Mouse (Mus musculus) midbrain, embryonic 16.5 days (tissue): ENCODE data around the gene Arhgef40. TPM values are rescaled to one million over a fixed set of nuclear protein-coding genes. Genes with fewer than 3 reads are reported as not detected.

Source experiments
- ATAC-seq: fragments of 200-750 bp; cut with Nextera tagmentation; 2 replicates; pipeline ENCODE4 v1.8.0; 2017; ENCODE audit warnings: moderate TSS enrichment
- H3K27ac ChIP-seq: fragments of 300-500 bp; sonication (generic); 2 replicates; pipeline ENCODE4 v1.5.1; 2014; ENCODE audit warnings: mild to moderate bottlenecking, low read length, mixed read lengths
- H3K27me3 ChIP-seq: fragments of 300-500 bp; sonication (generic); 2 replicates; pipeline ENCODE4 v1.6.1; 2014; ENCODE audit warnings: low read depth, low read length, mixed read lengths; ENCODE audit not compliant: control insufficient read depth, insufficient read depth
- H3K36me3 ChIP-seq: fragments of 300-500 bp; sonication (generic); 2 replicates; pipeline ENCODE4 v1.6.1; 2014; ENCODE audit warnings: mild to moderate bottlenecking, low read length, moderate library complexity, mixed read lengths; ENCODE audit not compliant: control insufficient read depth, insufficient read depth
- H3K4me1 ChIP-seq: fragments of 300-500 bp; sonication (generic); 2 replicates; pipeline ENCODE4 v1.6.1; 2014; ENCODE audit warnings: mild to moderate bottlenecking, low read length, mixed read lengths; ENCODE audit not compliant: control insufficient read depth, insufficient read depth
- H3K4me2 ChIP-seq: fragments of 300-500 bp; sonication (generic); 2 replicates; pipeline ENCODE4 v1.6.1; 2014; ENCODE audit warnings: mild to moderate bottlenecking, low read length, mixed read lengths
- H3K4me3 ChIP-seq: fragments of 300-500 bp; sonication (generic); 2 replicates; pipeline ENCODE4 v1.5.1; 2014; ENCODE audit warnings: low read depth, mild to moderate bottlenecking, low read length, moderate library complexity, mixed read lengths
- H3K9ac ChIP-seq: fragments of 300-500 bp; sonication (generic); 2 replicates; pipeline ENCODE4 v1.6.1; 2014; ENCODE audit warnings: low read depth, low read length, mixed read lengths
- H3K9me3 ChIP-seq: fragments of 300-500 bp; sonication (generic); replicated peaks from 2 replicates; pipeline ENCODE4 v1.6.1; 2014; ENCODE audit warnings: mild to moderate bottlenecking, low read length, mixed read lengths; ENCODE audit not compliant: control insufficient read depth, poor library complexity, severe bottlenecking
- WGBS: fragments of 180-500 bp; shearing (Covaris S2); extraction: QIAGEN DNeasy Blood & Tissue Kit; methylation state at CpG from one replicate; pipeline ENCODE4 v1.1.7; 2014; 5-methylcytosine and 5-hydroxymethylcytosine counted together
- polyA plus RNA-seq: library from polyadenylated mRNA; unstranded; fragments of >200 nt; fragmentation: Nextera tagmentation; extraction: Ambion mirVana; gene quantifications from 2 replicates; pipeline ENCODE4 v1.2.1, GENCODE M21; 2015

Gene Arhgef40
- polyA plus RNA-seq, 1 experiment from 2014 or later = 78.0 TPM

DNA sequence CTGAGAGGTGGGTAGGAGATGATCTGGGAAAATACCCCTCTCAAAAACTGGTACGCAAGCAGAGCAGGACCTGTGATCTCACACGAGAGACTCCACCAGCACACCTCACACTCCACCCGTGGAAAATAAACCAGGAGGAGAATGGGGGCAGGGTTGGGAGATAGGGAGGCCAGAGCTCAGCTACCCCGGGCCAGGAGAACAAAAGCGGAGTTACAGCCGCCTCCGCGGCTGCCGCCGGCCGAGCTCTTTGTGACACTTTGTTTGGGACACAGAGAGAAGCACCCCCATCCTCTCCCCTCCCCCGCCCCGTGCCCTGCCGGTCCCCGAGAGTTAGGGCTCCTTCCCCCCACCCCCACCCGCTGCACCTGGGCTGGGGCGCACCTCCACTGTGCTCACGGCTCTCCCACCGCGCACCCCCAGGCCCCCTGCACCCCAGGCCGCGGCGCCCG, 29.3 kb downstream of the Arhgef40 start:
- Histone ChIP-seq H3K4me2 (peak overlapping the region; percentile 68), H3K27ac (peak overlapping the region; percentile 95), H3K4me1 (peaks cover 63% of the 10 kb centered on the region), H3K9me3 (no peaks in the 10 kb centered on the region), H3K9ac (peak overlapping the region; percentile 81), H3K36me3 (no peaks in the 10 kb centered on the region; the same call in 1 of the 2 replicates), H3K27me3 (no peaks in the 10 kb centered on the region), H3K4me3 (peak overlapping the region; percentile 64)
- ATAC-seq = peak; percentile 2; the same call in 1 of the 2 replicates
- 2% methylated on average over 19 of the region's 24 CpGs for WGBS

- H3K27ac ChIP-seq = peak overlapping the region; percentile 95
- H3K4me1 ChIP-seq = peaks cover 61% of the 10 kb centered on the region
- no peaks in the 10 kb centered on the region for H3K9me3 ChIP-seq
- H3K4me3 ChIP-seq = peak overlapping the region; percentile 64
- peak overlapping the region; percentile 81 for H3K9ac ChIP-seq
- H3K4me2 ChIP-seq = peak overlapping the region; percentile 68
- no peaks in the 10 kb centered on the region; the same call in 1 of the 2 replicates for H3K36me3 ChIP-seq
- 0% methylated on average over 2 of the region's 80 CpGs for WGBS
- ATAC-seq = no peak
- no peaks in the 10 kb centered on the region for H3K27me3 ChIP-seq
Measured at GRCm38 (mm10) chr14:52014271-52014760, 29.8 kb downstream of the Arhgef40 start.

GRCm38 (mm10) chr14:52014761-52015311, 30.3 kb downstream of the Arhgef40 start:
- no peak for ATAC-seq
- no peaks in the 10 kb centered on the region for H3K36me3 ChIP-seq
- H3K4me3 ChIP-seq = peak overlapping the region; percentile 64
- H3K9ac ChIP-seq = peak overlapping the region; percentile 81
- H3K9me3 ChIP-seq = no peaks in the 10 kb centered on the region
- H3K27ac ChIP-seq = peak overlapping the region; percentile 95
- H3K27me3 ChIP-seq = no peaks in the 10 kb centered on the region
- peaks cover 56% of the 10 kb centered on the region for H3K4me1 ChIP-seq
- H3K4me2 ChIP-seq = peak overlapping the region; percentile 68
- WGBS = under 1% methylated on average over 17 of the region's 28 CpGs

GRCm38 (mm10) chr14:52015445-52016100, 31.1 kb downstream of the Arhgef40 start, which contains the start of gene Tmem253:
Gene Tmem253, plus strand, starts transcription at chr14:52015658.
- H3K9me3 ChIP-seq = no peaks in the 10 kb centered on the region
- peak within 1 kb of the TSS; percentile 64 for H3K4me3 ChIP-seq
- ATAC-seq = no peak
- no peaks in the 10 kb centered on the region for H3K36me3 ChIP-seq
- H3K4me2 ChIP-seq = peak within 1 kb of the TSS; percentile 68
- peak within 1 kb of the TSS; percentile 95 for H3K27ac ChIP-seq
- peaks cover 49% of the 10 kb centered on the region for H3K4me1 ChIP-seq
- WGBS = 27% methylated on average over 6 of the region's 6 CpGs
- peak within 1 kb of the TSS; percentile 81 for H3K9ac ChIP-seq
- no peaks in the 10 kb centered on the region for H3K27me3 ChIP-seq

GRCm38 (mm10) chr14:52016625-52017405, 32.3 kb downstream of the Arhgef40 start:
- Histone ChIP-seq H3K9ac (no peak overlapping the region), H3K27ac (no peak overlapping the region), H3K4me3 (no peak overlapping the region), H3K4me2 (no peak overlapping the region), H3K36me3 (no peaks in the 10 kb centered on the region), H3K4me1 (peaks cover 45% of the 10 kb centered on the region), H3K9me3 (no peaks in the 10 kb centered on the region), H3K27me3 (no peaks in the 10 kb centered on the region)
- ATAC-seq = no peak
- WGBS = 72% methylated on average over 13 of the region's 13 CpGs

DNA sequence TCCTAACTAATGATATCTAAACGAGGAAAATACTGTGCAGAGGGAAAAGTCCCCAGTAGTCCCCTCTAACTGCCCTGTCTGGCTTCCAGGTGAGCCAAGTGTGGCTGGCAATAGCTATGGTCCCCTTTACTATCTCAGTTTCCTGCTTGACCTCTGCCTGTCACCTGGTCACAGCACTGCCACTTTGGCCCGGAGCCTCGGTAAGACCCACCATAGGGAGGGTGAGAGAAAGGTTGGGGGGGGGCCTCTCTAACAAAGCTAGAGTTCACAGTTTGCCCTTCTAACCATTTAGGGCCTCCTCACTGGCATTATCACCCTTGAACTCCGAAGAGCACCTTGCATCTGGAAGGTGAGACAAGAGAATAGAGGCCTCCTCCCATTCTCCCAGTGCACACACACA, 33.1 kb downstream of the Arhgef40 start:
- H3K27ac ChIP-seq = no peak overlapping the region
- no peak overlapping the region for H3K4me2 ChIP-seq
- ATAC-seq = no peak
- no peaks in the 10 kb centered on the region for H3K27me3 ChIP-seq
- 80% methylated on average over 4 of the region's 4 CpGs for WGBS
- no peaks in the 10 kb centered on the region for H3K36me3 ChIP-seq
- H3K9me3 ChIP-seq = no peaks in the 10 kb centered on the region
- H3K9ac ChIP-seq = no peak overlapping the region
- H3K4me3 ChIP-seq = no peak overlapping the region
- H3K4me1 ChIP-seq = peaks cover 40% of the 10 kb centered on the region

GRCm38 (mm10) chr14:52018248-52019050, 33.9 kb downstream of the Arhgef40 start:
- 88% methylated on average over 15 of the region's 15 CpGs for WGBS
- peak overlapping the region; percentile 87 for H3K9ac ChIP-seq
- H3K4me3 ChIP-seq = peak overlapping the region; percentile 59
- ATAC-seq = no peak
- no peaks in the 10 kb centered on the region for H3K9me3 ChIP-seq
- no peaks in the 10 kb centered on the region for H3K36me3 ChIP-seq
- H3K4me2 ChIP-seq = peak overlapping the region; percentile 70
- no peaks in the 10 kb centered on the region for H3K27me3 ChIP-seq
- H3K27ac ChIP-seq = peak overlapping the region; percentile 99
- peaks cover 39% of the 10 kb centered on the region for H3K4me1 ChIP-seq

GRCm38 (mm10) chr14:52019051-52019589, 34.6 kb downstream of the Arhgef40 start:
- Histone ChIP-seq H3K9me3 (no peaks in the 10 kb centered on the region), H3K4me1 (peaks cover 43% of the 10 kb centered on the region), H3K27me3 (no peaks in the 10 kb centered on the region), H3K36me3 (no peaks in the 10 kb centered on the region), H3K4me2 (peak overlapping the region; percentile 70), H3K9ac (peak overlapping the region; percentile 87), H3K27ac (peak overlapping the region; percentile 99), H3K4me3 (peak overlapping the region; percentile 59)
- 32% methylated on average over 12 of the region's 12 CpGs for WGBS
- no peak for ATAC-seq
